Mouse (Mus musculus) myocyte (in vitro differentiated cells): ENCODE data around the gene 3110040M04Rik.

Source experiments
- POLR2A ChIP-seq: IDR thresholded peaks from one replicate; pipeline ENCODE4 v1.6.1; 2011; ENCODE audit warnings: low read depth, mild to moderate bottlenecking, control low read depth, moderate library complexity; ENCODE audit not compliant: insufficient read length
- SRF ChIP-seq: IDR thresholded peaks from one replicate; pipeline ENCODE4 v1.6.1; 2011; ENCODE audit warnings: low read depth; ENCODE audit not compliant: control insufficient read depth, insufficient read length

DNA sequence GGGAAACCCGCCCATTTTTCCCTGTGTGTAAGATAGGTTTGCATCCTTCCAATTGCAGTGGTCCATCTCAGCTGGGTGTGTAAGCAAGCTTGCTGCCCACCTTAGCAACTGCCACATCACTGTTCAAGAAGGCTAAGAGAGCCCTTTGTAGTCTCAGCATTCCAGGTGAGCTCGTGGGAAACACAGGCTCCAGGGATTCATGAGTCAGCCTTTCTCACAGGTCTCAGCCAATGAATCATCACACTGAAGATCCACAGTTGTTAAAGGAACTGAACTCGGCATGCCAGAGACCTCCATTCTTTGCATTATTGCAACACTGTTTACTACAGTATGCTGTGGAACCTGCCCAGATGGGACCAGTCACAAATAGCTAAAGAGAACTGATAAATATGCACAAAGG is 35.3 kb upstream of the 3110040M04Rik start:
- TF ChIP-seq POLR2A: no peak
- no peak for TF ChIP-seq SRF
